Mouse (Mus musculus) naive thymus-derived CD4-positive, alpha-beta T cell, adult 2 months (primary cell): ENCODE results near the gene Rapgef1.
A peak's percentile ranks its signal among the peaks of the same experiment; 100 is the strongest.

Experiments
- DNase-seq: peaks from one replicate; pipeline ENCODE4 v3.0.0-alpha.2; 2011; ENCODE audit warnings: low read depth

The Rapgef1 gene

DNA sequence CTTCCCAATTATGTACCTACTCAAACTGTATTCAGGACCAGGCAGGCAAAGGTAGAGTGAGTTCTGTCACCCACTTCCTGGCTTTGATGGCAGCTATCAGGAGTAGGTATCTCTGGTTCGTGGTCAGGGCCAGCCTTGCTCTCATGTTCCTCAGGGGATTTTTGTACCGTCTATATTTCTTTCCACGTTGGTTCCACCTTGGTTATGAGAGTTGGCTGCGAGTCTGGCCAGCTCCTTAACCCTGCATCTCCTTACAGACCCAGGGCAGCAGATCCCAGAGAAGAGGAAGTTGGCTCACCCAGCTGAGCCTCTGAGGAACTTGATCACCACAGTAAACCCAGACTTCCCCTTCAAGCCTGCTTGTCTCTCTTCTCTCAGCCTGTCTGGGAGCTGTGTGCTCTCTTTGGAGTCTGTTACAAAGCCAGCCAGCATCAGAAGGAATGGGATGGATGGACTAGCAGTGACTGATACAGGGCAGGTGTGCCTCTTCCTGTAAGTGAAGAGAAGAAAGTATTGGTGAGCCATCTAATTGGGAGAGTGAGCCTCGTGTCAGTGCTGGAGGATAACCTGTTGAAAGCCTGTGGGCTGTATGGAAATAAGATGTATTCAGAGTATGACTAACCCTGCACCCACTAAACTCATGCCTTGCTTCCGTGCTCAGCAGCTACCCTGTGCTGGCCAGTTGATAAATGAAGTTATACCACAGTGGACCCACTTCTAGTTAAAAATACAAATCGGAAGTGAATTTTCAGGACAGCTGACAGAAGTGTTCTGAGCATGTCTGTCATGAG, 53.4 kb downstream of the Rapgef1 start:
- DNase-seq: peak; percentile 77

- no peak for DNase-seq
Measured at GRCm38 (mm10) chr2:29674087-29674486, 54.6 kb downstream of the Rapgef1 start.

DNA sequence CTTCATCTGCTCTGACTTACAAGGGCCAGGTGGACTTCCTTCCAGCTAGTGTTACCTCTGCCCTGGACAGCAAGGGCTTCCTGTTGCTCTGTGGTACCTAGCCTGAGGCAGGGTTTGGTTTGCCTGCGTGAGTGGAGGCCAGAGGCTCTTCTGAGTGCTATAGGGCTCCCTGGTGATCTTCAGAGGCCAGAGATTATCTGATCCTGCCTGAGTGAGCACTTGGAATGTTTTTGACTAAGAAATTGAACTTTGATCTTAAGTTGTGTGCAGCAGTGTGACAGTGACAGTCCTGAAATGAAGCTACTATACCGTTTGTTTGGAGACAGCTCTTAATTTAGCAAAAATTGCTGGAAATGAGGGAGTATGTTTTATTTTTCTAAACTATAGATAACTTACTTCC, 55.0 kb downstream of the Rapgef1 start:
- DNase-seq: no peak

- DNase-seq: no peak
Measured at GRCm38 (mm10) chr2:29675846-29676245, 56.3 kb downstream of the Rapgef1 start.

DNA sequence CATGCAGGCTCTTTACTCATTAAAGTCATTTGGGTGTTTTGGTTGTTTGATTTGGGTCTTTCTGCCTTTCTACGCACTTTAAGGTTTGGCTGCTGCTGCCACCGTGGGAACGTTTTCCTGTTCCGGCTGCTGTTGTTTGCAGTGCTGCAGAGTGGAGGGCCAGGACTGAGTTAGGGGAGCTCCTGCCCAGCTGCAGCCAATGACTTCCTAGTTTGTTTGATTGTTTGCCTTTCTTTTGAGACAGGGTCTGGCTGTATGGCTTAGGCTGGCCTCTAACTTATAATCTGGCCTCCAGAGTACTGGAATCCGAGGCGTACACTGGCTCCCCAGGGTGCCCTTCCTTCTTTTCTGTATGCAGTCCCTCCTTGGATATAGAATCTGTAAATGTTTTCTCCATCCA, 57.0 kb downstream of the Rapgef1 start:
- no peak for DNase-seq

DNA sequence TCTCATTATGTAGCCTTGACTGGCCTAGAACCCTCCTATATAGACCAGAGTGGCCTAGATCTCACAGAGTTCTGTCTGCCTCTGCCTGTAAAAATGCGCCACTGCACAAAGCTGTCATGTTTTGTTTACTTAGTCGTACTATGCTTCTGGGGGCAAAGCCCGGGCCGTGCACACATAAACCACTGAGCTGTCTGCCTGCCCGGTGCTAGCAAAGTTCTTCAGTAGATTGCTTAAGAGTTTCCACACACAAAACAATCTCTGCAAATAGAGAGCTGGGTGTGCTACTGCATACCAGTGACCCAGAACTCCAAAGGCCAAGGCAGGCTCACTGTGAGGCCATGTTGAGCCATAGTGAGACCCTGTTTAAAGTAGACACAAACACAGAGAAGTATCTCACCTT, 58.3 kb downstream of the Rapgef1 start:
- no peak for DNase-seq

DNA sequence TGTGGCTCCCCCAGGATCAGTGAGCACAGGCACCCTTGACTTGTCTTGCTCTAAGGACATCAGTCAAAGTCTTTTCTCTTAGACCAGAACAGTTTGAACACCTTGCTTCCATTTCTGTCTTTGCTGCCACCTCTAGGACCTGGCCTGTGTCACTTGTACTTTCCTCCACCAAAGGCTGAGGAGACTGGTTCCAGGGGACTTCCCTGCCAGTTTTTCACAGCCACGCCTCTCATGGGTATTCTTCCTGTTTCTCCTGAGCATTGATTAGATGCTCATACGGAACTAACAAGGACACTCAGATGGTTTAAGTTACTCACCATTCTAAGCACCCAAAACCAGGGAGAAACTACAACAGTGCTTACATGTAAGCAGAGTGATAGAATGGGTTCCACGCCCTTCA, 59.0 kb downstream of the Rapgef1 start:
- peak; percentile 28 for DNase-seq

DNA sequence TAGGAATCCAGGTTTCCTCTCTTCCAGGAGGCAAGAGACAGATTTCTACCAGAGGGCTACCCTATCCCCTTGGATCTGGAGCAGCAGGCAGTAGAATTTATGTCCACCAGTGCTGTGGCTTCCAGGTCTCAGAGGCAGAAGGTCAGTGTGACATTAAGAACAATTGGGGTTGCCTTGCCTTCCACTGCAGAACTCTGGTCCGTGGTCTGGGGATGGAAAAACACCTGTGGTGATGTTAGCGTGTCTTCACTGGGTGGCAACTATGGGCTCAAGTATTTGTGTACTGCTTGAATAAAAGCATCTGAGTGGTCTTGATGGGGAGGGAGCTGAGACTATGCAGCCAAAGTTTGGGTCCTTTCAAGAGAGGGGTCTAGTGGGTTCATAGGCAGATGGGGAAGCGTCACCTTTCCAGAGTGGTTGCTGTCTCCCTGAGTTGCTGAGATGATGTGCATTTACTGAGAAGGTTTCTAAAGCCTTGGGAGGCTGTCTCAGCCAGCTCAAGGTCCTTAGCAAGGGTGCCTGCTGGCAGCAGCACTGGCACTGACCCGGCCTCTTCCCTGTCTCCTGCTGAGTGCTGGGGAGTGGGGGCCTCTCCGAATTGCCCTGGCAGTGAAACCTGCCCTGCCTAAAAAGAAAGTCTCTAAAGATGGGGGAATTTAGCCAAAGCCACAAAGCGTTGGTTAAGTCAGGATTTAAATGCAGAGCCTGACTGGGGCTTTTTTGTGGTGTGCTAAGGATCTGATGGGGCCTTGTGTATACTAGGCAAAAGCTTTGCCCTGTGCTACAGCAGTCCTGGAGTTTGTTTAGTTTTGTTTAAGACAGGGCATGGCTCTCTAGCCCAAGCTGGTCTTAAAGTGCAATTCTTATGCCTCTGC, 60.4 kb downstream of the Rapgef1 start:
- no peak for DNase-seq

GRCm38 (mm10) chr2:29683261-29683999, 63.9 kb downstream of the Rapgef1 start:
- no peak for DNase-seq

DNA sequence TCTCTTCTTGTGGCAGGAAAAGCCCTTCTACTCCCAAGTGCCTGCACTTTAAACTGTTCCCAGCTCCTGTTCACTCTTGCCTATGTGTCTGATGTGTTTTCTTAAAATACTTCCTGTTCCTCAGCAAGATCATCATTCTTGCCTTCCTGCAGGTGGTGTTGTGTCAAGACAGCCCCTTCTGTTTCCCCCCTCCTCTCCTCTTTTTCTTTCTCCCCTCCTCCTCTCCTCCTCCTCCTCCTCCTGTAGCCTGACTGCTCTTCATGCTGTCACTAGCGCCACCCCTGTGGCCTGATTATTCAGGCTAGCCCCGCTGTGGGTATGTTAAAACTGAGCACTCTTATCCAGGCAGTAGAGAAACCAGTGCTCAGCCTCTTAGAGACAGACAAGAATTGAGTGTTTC, 65.0 kb downstream of the Rapgef1 start:
- DNase-seq: no peak

GRCm38 (mm10) chr2:29689014-29689413, 69.5 kb downstream of the Rapgef1 start:
- no peak for DNase-seq

DNA sequence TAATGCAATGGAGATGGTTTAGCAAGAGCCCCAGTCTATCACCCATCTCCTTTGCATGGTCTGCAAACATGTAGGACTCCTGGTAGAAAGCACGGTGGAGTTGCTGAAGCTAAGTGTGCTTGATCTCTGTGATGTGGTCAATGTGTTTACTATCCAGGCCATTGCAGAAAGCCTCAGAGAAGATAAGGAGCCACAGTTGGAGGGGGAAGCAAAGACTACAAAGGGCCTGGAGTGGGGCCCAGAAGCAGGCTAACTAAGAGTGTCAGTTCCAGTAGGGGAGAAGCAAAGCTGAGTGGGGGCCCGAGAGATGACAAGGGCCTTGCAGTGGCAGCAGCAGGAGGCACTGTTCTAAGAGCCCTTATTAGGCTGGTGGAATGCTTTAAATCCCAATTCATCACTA, 70.0 kb downstream of the Rapgef1 start:
- DNase-seq: no peak

- DNase-seq: no peak
Measured at GRCm38 (mm10) chr2:29691068-29691467, 71.5 kb downstream of the Rapgef1 start.

GRCm38 (mm10) chr2:29691507-29691906, 72.0 kb downstream of the Rapgef1 start:
- DNase-seq: no peak

DNA sequence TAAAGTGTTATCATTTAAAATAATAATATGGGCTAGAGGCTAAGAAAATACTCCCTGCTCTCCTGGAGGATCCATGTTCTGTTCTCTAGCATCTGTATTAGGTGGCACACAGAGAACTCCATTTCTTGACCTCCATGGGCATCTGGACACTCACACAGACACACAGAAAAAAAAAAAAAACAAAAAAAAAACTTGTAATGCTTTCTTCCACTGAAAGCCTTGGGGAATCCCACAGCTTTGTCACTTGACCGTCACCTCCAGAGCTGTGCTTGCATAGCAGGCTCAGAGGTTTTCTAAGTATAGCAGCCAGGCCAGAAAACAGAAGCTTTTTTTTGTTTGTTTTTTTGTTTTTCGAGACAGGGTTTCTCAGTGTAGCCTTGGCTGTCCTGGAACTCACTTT, 72.7 kb downstream of the Rapgef1 start:
- DNase-seq: no peak

- DNase-seq: no peak
Measured at GRCm38 (mm10) chr2:29696207-29696800, 76.8 kb downstream of the Rapgef1 start.

GRCm38 (mm10) chr2:29698421-29699290, 79.1 kb downstream of the Rapgef1 start:
- no peak for DNase-seq

DNA sequence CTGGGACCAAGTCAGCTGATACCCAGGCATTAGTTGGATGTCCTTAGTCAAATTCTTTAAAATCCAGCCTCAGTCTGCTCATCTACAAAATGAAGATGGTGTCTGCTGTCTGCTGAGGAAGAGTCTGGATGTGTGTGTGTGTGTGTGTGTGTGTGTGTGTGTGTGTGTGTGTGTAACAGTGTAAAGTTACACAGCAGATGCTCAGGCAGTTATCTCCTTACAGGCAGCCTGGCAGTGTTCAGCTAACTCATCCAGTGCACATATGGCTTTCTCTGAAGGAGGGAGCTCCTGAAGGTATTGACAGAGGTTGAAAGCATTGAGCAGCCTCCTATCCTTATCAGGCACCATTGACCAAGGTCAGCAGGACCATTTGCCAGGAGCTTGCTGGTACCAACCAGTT, 81.4 kb downstream of the Rapgef1 start:
- no peak for DNase-seq

GRCm38 (mm10) chr2:29701393-29701792, 81.9 kb downstream of the Rapgef1 start:
- no peak for DNase-seq

- DNase-seq: no peak
Measured at GRCm38 (mm10) chr2:29702189-29702588, 82.7 kb downstream of the Rapgef1 start.
